Mouse (Mus musculus): Measurements from ENCODE around the gene Ccnk. TPM values are rescaled to one million over a fixed set of nuclear protein-coding genes. Genes with fewer than 3 reads are reported as not detected.

Gene Ccnk
- 2.2 and 2.4 TPM in 2 replicates for polyA plus RNA-seq (2015; fragmentation: Nextera tagmentation; extraction: Ambion mirVana)

DNA sequence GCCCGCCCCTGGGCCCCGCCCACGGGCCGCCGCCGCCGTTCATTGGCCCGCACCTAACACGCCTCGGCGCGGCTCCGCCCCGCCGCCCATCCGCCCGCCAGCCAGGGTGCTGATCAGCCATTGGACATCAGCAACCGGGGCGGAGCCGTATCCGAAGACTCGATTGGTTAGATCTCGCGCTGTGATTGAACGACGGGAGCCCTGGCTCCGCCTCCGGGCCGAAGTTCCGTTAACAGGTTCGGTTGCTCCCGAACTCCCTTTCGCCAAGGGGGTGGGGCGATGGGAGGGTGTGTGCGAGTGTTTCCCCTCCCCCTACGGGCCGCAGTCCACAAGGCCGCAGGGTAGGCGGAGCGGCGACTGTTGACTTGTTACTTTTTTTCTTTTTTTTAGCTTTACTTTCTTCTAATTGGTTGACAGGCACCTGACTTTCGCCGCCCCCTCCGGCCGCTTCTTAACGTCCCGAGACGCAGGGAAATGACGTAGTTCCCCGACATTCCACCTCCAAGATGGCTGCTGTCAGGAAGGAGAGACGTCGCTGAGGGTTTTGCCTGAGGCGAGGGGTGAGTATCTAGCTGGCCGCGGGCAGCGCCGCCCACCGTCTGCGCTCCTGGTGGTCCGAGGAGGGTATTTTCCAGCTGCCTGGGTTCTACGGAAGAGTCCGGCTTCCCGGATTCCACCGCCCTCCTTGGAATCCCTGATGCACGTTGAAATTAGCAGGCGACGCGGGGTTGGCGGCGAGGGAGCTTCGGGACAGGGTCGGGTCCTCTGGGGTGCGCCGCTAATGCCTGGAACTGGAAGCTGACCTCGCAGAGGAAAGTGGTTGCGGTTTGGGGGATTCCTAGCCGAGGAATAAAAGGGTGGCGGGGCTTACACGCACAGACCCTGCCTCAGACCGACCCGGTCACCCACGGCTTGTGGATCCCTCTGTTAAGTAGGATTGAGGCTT lies at the start of gene Ccnk:
Gene Ccnk (plus strand): TSS at position 259 of the 946 bp plus-strand sequence.
- peaks cover 25% of the 10 kb centered on the region for H3K4me1 ChIP-seq (ENCODE audit: control insufficient read depth, insufficient read depth, low read length)
- WGBS, result under 1% methylated on average over 81 of the region's 82 CpGs

GRCm38 (mm10) chr12:108132450-108133070 lies 46.8 kb upstream of the Ccnk start:
- H3K4me3 ChIP-seq (ENCODE audit: low read depth, low read length), result no peak overlapping the region
- no peaks in the 10 kb centered on the region; the same call in 1 of the 2 replicates for H3K9me3 ChIP-seq (replicated peaks; ENCODE audit: control insufficient read depth, low read length, poor library complexity, severe bottlenecking)
- no peak overlapping the region for H3K27ac ChIP-seq (ENCODE audit: low read length)
- H3K27me3 ChIP-seq (ENCODE audit: control insufficient read depth, insufficient read depth, low read depth, low read length), result no peaks in the 10 kb centered on the region
- no peak for ATAC-seq
- 85% methylated on average over 8 of the region's 8 CpGs for WGBS
- H3K4me1 ChIP-seq (ENCODE audit: control insufficient read depth, insufficient read depth, low read length), result no peaks in the 10 kb centered on the region
- H3K4me2 ChIP-seq (ENCODE audit: low read length), result no peak overlapping the region
- H3K36me3 ChIP-seq (ENCODE audit: control insufficient read depth, insufficient read depth, low read length), result peaks cover 9% of the 10 kb centered on the region
- no peak overlapping the region for H3K9ac ChIP-seq (ENCODE audit: low read depth, low read length)

More for the DNA sequence above, at the start of gene Ccnk:
- peak within 1 kb of the TSS; percentile 89 for H3K9ac ChIP-seq (ENCODE audit: low read depth, low read length)
- H3K9me3 ChIP-seq (replicated peaks; ENCODE audit: control insufficient read depth, low read length, poor library complexity, severe bottlenecking), result no peaks in the 10 kb centered on the region
- H3K4me2 ChIP-seq (ENCODE audit: low read length), result peak within 1 kb of the TSS; percentile 95
- peak within 1 kb of the TSS; percentile 97 for H3K4me3 ChIP-seq (ENCODE audit: low read depth, low read length)
- H3K27ac ChIP-seq (ENCODE audit: low read length), result peak within 1 kb of the TSS; percentile 82
- peak; percentile 98 for ATAC-seq
- no peaks in the 10 kb centered on the region for H3K27me3 ChIP-seq (ENCODE audit: control insufficient read depth, insufficient read depth, low read depth, low read length)
- H3K36me3 ChIP-seq (ENCODE audit: control insufficient read depth, insufficient read depth, low read length), result 0 out of 2 replicates have a peak, but pooled peaks cover 3% of the 10 kb centered on the region

- Histone ChIP-seq H3K36me3 (ENCODE audit: control insufficient read depth, insufficient read depth, low read length) (peaks cover 8% of the 10 kb centered on the region), H3K27ac (ENCODE audit: low read length) (no peak overlapping the region), H3K4me1 (ENCODE audit: control insufficient read depth, insufficient read depth, low read length) (no peaks in the 10 kb centered on the region), H3K9me3 (replicated peaks; ENCODE audit: control insufficient read depth, low read length, poor library complexity, severe bottlenecking) (no peaks in the 10 kb centered on the region; the same call in 1 of the 2 replicates), H3K27me3 (ENCODE audit: control insufficient read depth, insufficient read depth, low read depth, low read length) (no peaks in the 10 kb centered on the region), H3K4me2 (ENCODE audit: low read length) (no peak overlapping the region), H3K9ac (ENCODE audit: low read depth, low read length) (no peak overlapping the region), H3K4me3 (ENCODE audit: low read depth, low read length) (no peak overlapping the region)
- WGBS, result 74% methylated on average over 2 of the region's 2 CpGs
- ATAC-seq, result no peak
Measured at GRCm38 (mm10) chr12:108133181-108133580, 46.2 kb upstream of the Ccnk start.

GRCm38 (mm10) chr12:108135610-108136208 lies 43.7 kb upstream of the Ccnk start:
- WGBS, result 83% methylated on average over 6 of the region's 6 CpGs

DNA sequence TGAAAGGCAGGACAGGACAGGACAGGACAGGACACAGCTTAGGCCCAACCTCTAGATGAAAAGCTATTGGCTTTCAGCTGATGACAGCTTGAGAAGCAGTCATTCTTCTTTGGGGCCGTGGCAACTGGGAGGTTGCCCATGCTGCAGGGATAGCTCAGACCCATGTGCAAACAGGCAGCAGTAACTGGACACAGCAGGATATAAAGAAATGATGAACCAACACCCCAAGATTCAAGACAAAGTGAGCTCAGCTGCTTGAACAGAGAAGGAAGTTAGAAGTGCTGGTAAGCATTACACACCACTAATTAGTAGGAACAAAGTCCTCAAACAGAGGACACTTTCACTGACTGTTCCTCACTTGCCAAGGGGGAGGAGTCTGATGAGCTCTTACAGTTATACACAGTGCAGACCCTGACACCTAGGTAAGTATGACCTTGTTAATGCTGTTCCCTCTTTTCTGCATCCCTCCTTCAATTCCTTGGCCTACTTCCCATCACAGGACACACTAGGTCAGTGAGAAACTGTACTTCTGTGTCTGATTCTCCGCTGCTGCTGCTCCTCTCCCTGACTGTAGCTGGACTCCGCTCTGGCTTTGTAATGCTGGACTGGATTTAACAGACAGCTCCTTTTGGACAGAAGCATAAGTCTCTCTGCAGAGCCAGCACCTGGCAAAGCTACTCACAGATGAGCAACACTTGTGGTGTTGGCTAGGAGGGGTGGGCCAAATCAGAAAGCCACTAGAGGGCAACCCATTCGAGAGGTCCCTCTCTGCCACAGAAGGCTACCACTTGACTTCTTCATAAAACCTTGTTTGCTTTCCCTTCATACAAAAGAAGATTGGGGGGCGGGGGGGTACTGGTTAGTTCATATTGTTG lies 35.5 kb upstream of the Ccnk start:
- H3K27ac ChIP-seq (ENCODE audit: low read length), result no peak overlapping the region
- 87% methylated on average over 5 of the region's 5 CpGs for WGBS

More at GRCm38 (mm10) chr12:108135610-108136208, 43.7 kb upstream of the Ccnk start:
- ATAC-seq, result no peak
- H3K9me3 ChIP-seq (replicated peaks; ENCODE audit: control insufficient read depth, low read length, poor library complexity, severe bottlenecking), result no peaks in the 10 kb centered on the region
- H3K9ac ChIP-seq (ENCODE audit: low read depth, low read length), result no peak overlapping the region
- H3K27me3 ChIP-seq (ENCODE audit: control insufficient read depth, insufficient read depth, low read depth, low read length), result no peaks in the 10 kb centered on the region
- H3K36me3 ChIP-seq (ENCODE audit: control insufficient read depth, insufficient read depth, low read length), result peaks cover 3% of the 10 kb centered on the region
- H3K4me1 ChIP-seq (ENCODE audit: control insufficient read depth, insufficient read depth, low read length), result no peaks in the 10 kb centered on the region
- H3K4me2 ChIP-seq (ENCODE audit: low read length), result no peak overlapping the region
- no peak overlapping the region for H3K27ac ChIP-seq (ENCODE audit: low read length)
- no peak overlapping the region for H3K4me3 ChIP-seq (ENCODE audit: low read depth, low read length)

GRCm38 (mm10) chr12:108145198-108145597 lies 34.2 kb upstream of the Ccnk start:
- H3K4me1 ChIP-seq (ENCODE audit: control insufficient read depth, insufficient read depth, low read length), result no peaks in the 10 kb centered on the region
- H3K4me2 ChIP-seq (ENCODE audit: low read length), result no peak overlapping the region
- peaks cover 4% of the 10 kb centered on the region; the same call in 1 of the 2 replicates for H3K36me3 ChIP-seq (ENCODE audit: control insufficient read depth, insufficient read depth, low read length)
- no peak for ATAC-seq
- no peak overlapping the region for H3K4me3 ChIP-seq (ENCODE audit: low read depth, low read length)
- no peaks in the 10 kb centered on the region for H3K9me3 ChIP-seq (replicated peaks; ENCODE audit: control insufficient read depth, low read length, poor library complexity, severe bottlenecking)
- no peaks in the 10 kb centered on the region for H3K27me3 ChIP-seq (ENCODE audit: control insufficient read depth, insufficient read depth, low read depth, low read length)
- H3K27ac ChIP-seq (ENCODE audit: low read length), result no peak overlapping the region
- H3K9ac ChIP-seq (ENCODE audit: low read depth, low read length), result no peak overlapping the region
- WGBS, result 92% methylated on average over 3 of the region's 3 CpGs

More for the DNA sequence above, 35.5 kb upstream of the Ccnk start:
- Histone ChIP-seq H3K9me3 (replicated peaks; ENCODE audit: control insufficient read depth, low read length, poor library complexity, severe bottlenecking) (no peaks in the 10 kb centered on the region), H3K36me3 (ENCODE audit: control insufficient read depth, insufficient read depth, low read length) (peaks cover 2% of the 10 kb centered on the region; the same call in 1 of the 2 replicates), H3K9ac (ENCODE audit: low read depth, low read length) (no peak overlapping the region), H3K4me3 (ENCODE audit: low read depth, low read length) (no peak overlapping the region), H3K27me3 (ENCODE audit: control insufficient read depth, insufficient read depth, low read depth, low read length) (no peaks in the 10 kb centered on the region), H3K4me1 (ENCODE audit: control insufficient read depth, insufficient read depth, low read length) (no peaks in the 10 kb centered on the region), H3K4me2 (ENCODE audit: low read length) (no peak overlapping the region)
- ATAC-seq, result no peak

GRCm38 (mm10) chr12:108149764-108150163 lies 29.6 kb upstream of the Ccnk start:
- Histone ChIP-seq H3K9me3 (replicated peaks; ENCODE audit: control insufficient read depth, low read length, poor library complexity, severe bottlenecking) (no peaks in the 10 kb centered on the region), H3K4me2 (ENCODE audit: low read length) (no peak overlapping the region), H3K36me3 (ENCODE audit: control insufficient read depth, insufficient read depth, low read length) (peaks cover 4% of the 10 kb centered on the region; the same call in 1 of the 2 replicates), H3K27ac (ENCODE audit: low read length) (no peak overlapping the region), H3K4me3 (ENCODE audit: low read depth, low read length) (no peak overlapping the region), H3K4me1 (ENCODE audit: control insufficient read depth, insufficient read depth, low read length) (no peaks in the 10 kb centered on the region), H3K9ac (ENCODE audit: low read depth, low read length) (no peak overlapping the region), H3K27me3 (ENCODE audit: control insufficient read depth, insufficient read depth, low read depth, low read length) (no peaks in the 10 kb centered on the region)
- ATAC-seq, result no peak
- WGBS, result 82% methylated on average over 3 of the region's 3 CpGs

DNA sequence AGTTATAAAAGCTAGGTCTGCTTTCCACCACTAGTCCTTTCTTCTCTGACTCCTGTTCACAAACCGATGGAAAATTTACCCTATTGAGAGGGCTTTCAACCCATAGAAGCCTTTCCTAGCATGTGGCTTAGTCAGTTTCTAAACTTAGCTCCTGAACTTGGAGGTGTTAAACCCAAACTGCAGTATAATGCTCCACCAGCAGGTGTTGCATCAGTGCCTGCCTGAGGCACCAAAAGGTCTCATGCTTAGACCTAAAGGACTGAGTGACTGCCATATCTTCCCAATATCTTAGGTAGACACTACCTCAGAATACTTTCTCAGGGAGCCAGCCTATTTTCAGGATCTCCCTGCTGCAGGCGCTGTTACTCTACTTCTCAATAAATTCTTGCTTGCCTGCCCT lies 26.6 kb upstream of the Ccnk start:
- no peak overlapping the region for H3K27ac ChIP-seq (ENCODE audit: low read length)
- no peak overlapping the region for H3K4me3 ChIP-seq (ENCODE audit: low read depth, low read length)
- no peak overlapping the region for H3K4me2 ChIP-seq (ENCODE audit: low read length)
- no peaks in the 10 kb centered on the region for H3K27me3 ChIP-seq (ENCODE audit: control insufficient read depth, insufficient read depth, low read depth, low read length)
- peaks cover 5% of the 10 kb centered on the region; the same call in 1 of the 2 replicates for H3K36me3 ChIP-seq (ENCODE audit: control insufficient read depth, insufficient read depth, low read length)
- ATAC-seq, result no peak
- no peaks in the 10 kb centered on the region for H3K4me1 ChIP-seq (ENCODE audit: control insufficient read depth, insufficient read depth, low read length)
- WGBS, result 96% methylated on average over 2 of the region's 2 CpGs
- H3K9ac ChIP-seq (ENCODE audit: low read depth, low read length), result no peak overlapping the region
- H3K9me3 ChIP-seq (replicated peaks; ENCODE audit: control insufficient read depth, low read length, poor library complexity, severe bottlenecking), result no peaks in the 10 kb centered on the region
